Mouse (Mus musculus) frontal cortex, postnatal 10 days (tissue): ENCODE measurements around the gene Stx8.

Experiments
- DNase-seq, 2 experiments: peaks; one replicate each; pipeline ENCODE4 v3.0.0; 2022; ENCODE audit warnings: low spot score in 2 of 2, mixed read lengths in 1 of 2

Stx8 gene

GRCm38 (mm10) chr11:68144235-68145065, 178.5 kb downstream of the Stx8 start:
- no peak for DNase-seq

DNA sequence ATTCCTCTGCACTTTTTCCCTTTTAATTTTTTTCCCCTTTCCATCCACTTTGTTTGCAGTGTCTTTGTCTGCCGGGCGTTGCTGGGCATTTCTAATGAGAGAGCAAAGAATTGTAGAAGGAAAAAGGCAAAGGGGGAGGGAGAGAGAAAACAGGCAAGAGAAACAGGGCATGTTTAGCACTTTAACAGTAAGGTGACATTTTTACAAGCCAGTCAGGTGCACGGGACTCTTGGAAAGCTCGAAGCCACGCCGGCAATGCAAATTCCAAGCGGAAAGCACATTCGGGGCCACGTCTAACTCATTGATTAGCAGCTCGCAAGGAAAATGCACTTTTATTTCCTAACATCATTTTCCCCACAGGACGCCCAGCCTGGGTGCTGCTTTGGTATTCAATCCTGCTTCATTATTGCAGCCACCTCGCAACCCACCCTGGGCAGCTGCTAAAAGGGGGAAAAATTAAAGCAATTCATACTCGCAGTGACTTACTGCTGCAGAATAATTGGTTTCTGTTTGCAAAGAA, 179.1 kb downstream of the Stx8 start:
- DNase-seq: no peak

- peak; percentile 17 to 22 for DNase-seq
These were observed 179.8 kb downstream of the Stx8 start for GRCm38 (mm10) chr11:68145586-68146455.

- DNase-seq: no peak
These were observed 180.5 kb downstream of the Stx8 start for GRCm38 (mm10) chr11:68146456-68146851.

GRCm38 (mm10) chr11:68150938-68151337, 184.9 kb downstream of the Stx8 start:
- no peak for DNase-seq

DNA sequence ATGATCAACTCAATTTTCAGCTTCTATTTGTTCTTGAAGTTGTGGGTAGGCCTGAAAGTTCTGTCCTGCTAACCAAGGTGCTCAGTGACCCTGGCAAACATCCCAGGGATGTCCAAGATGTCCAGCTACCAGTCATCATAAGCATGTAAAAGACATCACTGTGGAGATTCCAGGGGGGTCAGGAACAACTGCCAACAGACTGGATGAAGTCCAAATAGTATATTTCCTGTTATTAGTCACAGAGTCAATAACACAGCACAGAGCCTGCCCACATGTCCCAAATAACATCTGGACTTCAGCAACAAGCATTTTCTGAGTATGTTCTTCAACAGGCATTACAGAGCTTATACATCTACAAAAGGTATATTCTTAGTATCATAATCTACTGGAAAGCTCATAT, 189.8 kb downstream of the Stx8 start:
- no peak for DNase-seq

GRCm38 (mm10) chr11:68158166-68158565, 192.2 kb downstream of the Stx8 start:
- DNase-seq: no peak

DNA sequence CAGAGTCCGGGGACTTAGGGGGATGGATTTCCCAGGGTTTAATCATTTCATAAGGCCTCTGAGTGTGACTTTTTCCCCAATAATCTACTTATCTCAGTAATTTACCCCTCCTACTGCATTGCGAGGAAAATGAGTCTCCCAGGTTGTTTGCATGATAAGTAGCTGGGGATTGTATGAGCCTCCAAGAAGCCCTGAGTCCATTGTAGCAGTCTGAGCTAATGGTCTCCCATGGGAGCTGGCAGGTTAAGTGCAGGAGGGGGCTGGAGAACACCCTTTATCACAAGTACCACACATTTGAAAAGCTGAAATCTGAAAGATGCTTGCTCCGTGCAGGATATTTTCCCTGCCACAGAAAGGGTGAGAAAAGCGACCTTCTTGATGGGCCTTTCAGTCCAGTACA, 193.9 kb downstream of the Stx8 start:
- no peak for DNase-seq

- no peak for DNase-seq
These were observed 198.4 kb downstream of the Stx8 start for GRCm38 (mm10) chr11:68164408-68164807.

DNA sequence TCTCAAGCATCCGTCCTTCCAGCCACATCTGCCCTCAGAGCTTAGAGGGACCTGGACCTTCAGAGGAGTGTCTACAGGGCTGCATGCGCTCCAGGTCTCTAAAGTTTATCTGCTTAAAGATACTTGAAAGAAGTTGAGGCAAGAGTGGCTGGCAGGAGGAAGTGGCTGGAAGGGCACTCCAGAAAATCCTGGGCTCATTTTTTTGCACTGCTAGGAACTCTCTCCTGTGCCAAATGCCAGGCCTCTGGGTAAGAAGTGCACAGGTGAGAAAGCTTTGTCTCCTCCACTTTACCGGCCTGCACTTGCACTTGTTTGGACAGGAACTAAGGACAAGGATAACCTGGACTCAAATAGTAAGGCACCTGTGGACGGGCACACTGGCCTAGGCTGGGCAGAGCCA, 202.4 kb downstream of the Stx8 start:
- no peak for DNase-seq

- DNase-seq: no peak
These were observed 206.1 kb downstream of the Stx8 start for GRCm38 (mm10) chr11:68171973-68172647.

DNA sequence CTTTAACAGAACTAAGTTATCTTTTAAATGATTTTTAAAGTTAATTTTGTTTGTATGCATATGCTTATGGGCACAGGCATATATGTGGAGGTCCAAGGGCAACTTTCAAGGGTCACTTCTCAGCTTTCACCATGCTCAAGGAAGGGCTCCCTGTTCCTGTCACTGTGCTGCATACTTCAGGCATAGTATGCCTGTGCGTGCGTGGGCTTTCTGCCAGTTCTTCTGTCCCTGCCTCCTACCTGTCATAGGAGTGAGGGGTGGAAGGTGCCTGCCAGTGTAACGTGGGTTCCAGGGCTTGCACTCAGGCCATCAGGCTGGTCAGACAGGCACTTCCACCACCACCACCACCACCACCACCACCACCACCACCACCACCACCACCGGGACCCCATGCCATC, 206.7 kb downstream of the Stx8 start:
- no peak for DNase-seq

- DNase-seq: no peak
These were observed 210.6 kb downstream of the Stx8 start for GRCm38 (mm10) chr11:68176550-68176949.

GRCm38 (mm10) chr11:68177415-68177814, 211.4 kb downstream of the Stx8 start:
- no peak for DNase-seq

- no peak for DNase-seq
These were observed 219.7 kb downstream of the Stx8 start for GRCm38 (mm10) chr11:68185647-68186046.

GRCm38 (mm10) chr11:68187242-68187641, 221.2 kb downstream of the Stx8 start:
- DNase-seq: no peak

GRCm38 (mm10) chr11:68188695-68189201, 222.8 kb downstream of the Stx8 start:
- no peak for DNase-seq

DNA sequence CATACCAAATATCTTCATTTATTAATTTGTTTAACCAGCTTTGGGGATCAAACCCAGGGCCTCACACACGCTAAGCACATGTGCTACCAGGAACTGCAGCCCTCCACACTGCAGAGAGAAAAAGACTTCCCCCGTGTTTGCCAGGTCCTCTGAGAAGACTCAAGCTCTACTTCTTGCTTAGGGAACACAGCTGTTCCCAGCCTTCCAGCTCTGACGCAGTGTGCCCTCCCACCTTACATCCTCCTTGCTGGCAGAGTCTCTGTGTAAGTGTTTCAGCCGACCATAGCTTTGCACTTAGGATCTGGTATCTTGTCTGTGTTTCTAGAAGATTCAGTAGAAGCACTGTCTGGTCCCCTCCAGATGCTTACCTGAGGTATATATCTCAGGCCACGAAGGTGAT, 224.9 kb downstream of the Stx8 start:
- DNase-seq: no peak

- no peak for DNase-seq
These were observed 229.2 kb downstream of the Stx8 start for GRCm38 (mm10) chr11:68195168-68195567.

GRCm38 (mm10) chr11:68195693-68196176, 229.7 kb downstream of the Stx8 start:
- DNase-seq: no peak

- no peak for DNase-seq
These were observed 230.6 kb downstream of the Stx8 start for GRCm38 (mm10) chr11:68196566-68196965.

- no peak for DNase-seq
These were observed 231.5 kb downstream of the Stx8 start for GRCm38 (mm10) chr11:68197471-68197870.
